Mouse (Mus musculus) lung, embryonic 14.5 days (tissue): ENCODE measurements around the gene Boc. TPM values are rescaled to one million over a fixed set of nuclear protein-coding genes. Genes with fewer than 3 reads are reported as not detected.

Experiments
- ATAC-seq: fragments of 200-750 bp; cut with Nextera tagmentation; 2 replicates; pipeline ENCODE4 v1.8.0; 2017; ENCODE audit warnings: mild to moderate bottlenecking, moderate TSS enrichment, moderate library complexity; ENCODE audit not compliant: insufficient read depth
- DNase-seq: peaks from one replicate; pipeline ENCODE4 v3.0.0-alpha.2; 2015
- H3K27ac ChIP-seq: fragments of 300-500 bp; sonication (generic); 2 replicates; pipeline ENCODE4 v1.5.1; 2014; ENCODE audit warnings: low read depth, mild to moderate bottlenecking, moderate library complexity
- H3K27me3 ChIP-seq: fragments of 300-500 bp; sonication (generic); 2 replicates; pipeline ENCODE4 v1.6.1; 2014; ENCODE audit warnings: low read length, control low read depth; ENCODE audit not compliant: insufficient read depth
- H3K36me3 ChIP-seq: fragments of 300-500 bp; sonication (generic); 2 replicates; pipeline ENCODE4 v1.6.1; 2014; ENCODE audit warnings: control low read depth; ENCODE audit not compliant: insufficient read depth
- H3K4me1 ChIP-seq: fragments of 300-500 bp; sonication (generic); 2 replicates; pipeline ENCODE4 v1.6.1; 2014; ENCODE audit warnings: antibody characterized with exemption, control low read depth; ENCODE audit not compliant: insufficient read depth
- H3K4me2 ChIP-seq: fragments of 300-500 bp; sonication (generic); 2 replicates; pipeline ENCODE4 v1.6.1; 2014; ENCODE audit warnings: mild to moderate bottlenecking
- H3K4me3 ChIP-seq: fragments of 300-500 bp; sonication (generic); 2 replicates; pipeline ENCODE4 v1.5.1; 2014; ENCODE audit warnings: low read depth, low read length
- H3K9ac ChIP-seq: fragments of 300-500 bp; sonication (generic); 2 replicates; pipeline ENCODE4 v1.6.1; 2014
- H3K9me3 ChIP-seq: fragments of 300-500 bp; sonication (generic); 2 replicates; pipeline ENCODE4 v1.6.1; 2016; ENCODE audit warnings: low read depth, low read length, control low read depth
- CTCF ChIP-seq: IDR thresholded peaks from 2 replicates; pipeline ENCODE4 v1.5.1; 2016; ENCODE audit warnings: antibody characterized with exemption, low read depth
- WGBS: fragments of 180-500 bp; shearing (Covaris S2); extraction: QIAGEN DNeasy Blood & Tissue Kit; methylation state at CpG from one replicate; pipeline ENCODE4 v1.1.7; 2014; 5-methylcytosine and 5-hydroxymethylcytosine counted together
- polyA plus RNA-seq: library from polyadenylated mRNA; unstranded; fragments of >200 nt; fragmentation: Nextera tagmentation; extraction: Ambion mirVana; gene quantifications from 2 replicates; pipeline ENCODE4 v1.2.1, GENCODE M21; 2014

Gene Boc
- polyA plus RNA-seq, 1 experiment from 2014 or later, result 38.8 TPM

DNA sequence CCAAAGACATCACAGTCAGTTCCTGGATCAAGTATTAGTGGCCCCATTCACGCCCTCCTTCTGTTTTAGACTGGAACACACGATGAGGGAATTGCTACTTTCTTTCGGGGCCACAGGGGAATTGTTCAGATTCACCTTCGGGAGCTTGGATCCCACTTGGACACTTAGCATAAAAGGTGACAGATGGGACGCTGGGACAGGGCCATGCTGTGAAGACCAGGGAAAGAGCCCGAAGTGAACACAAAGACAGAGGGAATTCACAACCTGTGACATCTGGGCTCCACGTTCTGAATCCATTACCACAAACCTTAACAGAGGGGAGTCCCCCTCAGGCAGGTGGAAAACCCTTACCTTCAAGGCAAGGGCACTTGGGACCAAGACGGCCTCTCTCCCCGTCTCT, 28.5 kb downstream of the Boc start:
- Histone ChIP-seq H3K27ac (peak overlapping the region; percentile 30; the same call in 1 of the 2 replicates), H3K4me2 (peak overlapping the region; percentile 50), H3K27me3 (no peaks in the 10 kb centered on the region), H3K9ac (no peak overlapping the region), H3K4me3 (no peak overlapping the region), H3K9me3 (no peaks in the 10 kb centered on the region), H3K4me1 (peaks cover 43% of the 10 kb centered on the region), H3K36me3 (peaks cover 4% of the 10 kb centered on the region; the same call in 1 of the 2 replicates)
- TF ChIP-seq CTCF, result no peak
- WGBS, result 26% methylated on average over 9 of the region's 9 CpGs
- DNase-seq, result no peak
- ATAC-seq, result no peak

GRCm38 (mm10) chr16:44529691-44530090, 29.0 kb downstream of the Boc start:
- no peak for DNase-seq
- no peak overlapping the region for H3K4me3 ChIP-seq
- H3K4me2 ChIP-seq, result no peak overlapping the region
- WGBS, result 51% methylated on average over 8 of the region's 8 CpGs
- no peak overlapping the region for H3K9ac ChIP-seq
- peaks cover 43% of the 10 kb centered on the region for H3K4me1 ChIP-seq
- no peak overlapping the region for H3K27ac ChIP-seq
- no peaks in the 10 kb centered on the region for H3K27me3 ChIP-seq
- TF ChIP-seq CTCF, result no peak
- no peaks in the 10 kb centered on the region for H3K9me3 ChIP-seq
- no peak for ATAC-seq
- peaks cover 4% of the 10 kb centered on the region; the same call in 1 of the 2 replicates for H3K36me3 ChIP-seq

DNA sequence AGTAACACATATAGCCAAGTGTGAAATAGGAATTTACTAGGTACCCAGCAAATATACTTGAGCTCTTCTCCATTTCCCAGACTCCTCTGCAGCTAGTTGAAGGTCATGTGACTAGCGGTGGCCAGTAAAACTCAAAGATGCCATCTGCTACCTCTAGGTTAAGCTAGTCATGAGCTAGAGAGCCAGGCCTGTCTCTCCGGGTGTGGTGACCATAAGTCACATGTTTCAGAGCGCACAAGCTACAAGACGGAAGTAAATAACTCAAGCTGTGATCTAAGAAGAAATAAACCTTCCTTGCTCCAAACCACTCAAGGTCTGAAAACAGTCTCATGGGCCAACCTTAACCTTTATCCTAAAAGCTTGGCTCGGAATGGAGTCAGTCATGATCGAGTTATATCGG, 29.7 kb downstream of the Boc start:
- Histone ChIP-seq H3K27me3 (no peaks in the 10 kb centered on the region), H3K27ac (no peak overlapping the region), H3K9me3 (no peaks in the 10 kb centered on the region), H3K4me2 (no peak overlapping the region), H3K4me1 (peaks cover 38% of the 10 kb centered on the region), H3K9ac (no peak overlapping the region), H3K36me3 (peaks cover 4% of the 10 kb centered on the region; the same call in 1 of the 2 replicates), H3K4me3 (no peak overlapping the region)
- ATAC-seq, result no peak
- whole genome bisulfite sequencing, result 92% methylated on average over 7 of the region's 7 CpGs
- TF ChIP-seq CTCF, result no peak
- DNase-seq, result no peak

DNA sequence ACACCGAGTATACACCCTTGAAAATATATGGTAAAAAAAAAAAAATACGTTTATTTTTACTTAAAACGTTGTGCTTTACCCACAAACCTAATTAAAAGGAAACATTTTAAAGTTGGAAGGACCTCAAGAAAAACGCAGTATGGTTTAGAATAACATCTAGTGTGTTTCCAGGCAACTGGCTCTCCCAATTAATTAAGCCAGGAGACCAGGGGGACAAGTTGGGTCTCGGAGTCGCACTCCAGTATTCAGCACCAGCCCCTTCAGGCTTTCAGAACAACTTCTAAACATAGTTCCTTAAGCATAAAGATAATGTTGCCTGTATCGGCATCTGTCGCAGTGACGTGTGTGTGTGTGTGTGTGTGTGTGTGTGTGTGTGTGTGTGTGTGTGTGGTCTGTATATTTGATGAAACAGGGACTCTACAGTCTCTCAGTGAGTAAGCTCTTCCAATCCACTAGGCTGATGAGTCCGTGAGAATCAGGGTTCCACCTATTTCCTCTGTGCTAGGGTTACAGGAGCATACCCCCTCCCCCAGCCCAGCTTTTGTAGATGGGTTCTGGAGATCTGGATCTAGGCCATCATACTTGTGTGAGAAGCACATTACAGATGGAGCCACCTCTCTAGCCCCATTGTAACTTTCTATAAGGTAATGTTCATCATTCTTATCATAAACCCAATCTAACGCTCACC, 31.3 kb downstream of the Boc start:
- no peak overlapping the region for H3K4me3 ChIP-seq
- DNase-seq (peak; percentile 51), ATAC-seq (no peak)
- no peak overlapping the region; the same call in 1 of the 2 replicates for H3K4me2 ChIP-seq
- peaks cover 24% of the 10 kb centered on the region; the same call in 1 of the 2 replicates for H3K4me1 ChIP-seq
- peaks cover 3% of the 10 kb centered on the region; the same call in 1 of the 2 replicates for H3K36me3 ChIP-seq
- H3K27ac ChIP-seq, result peak overlapping the region; percentile 46; the same call in 1 of the 2 replicates
- H3K9me3 ChIP-seq, result no peaks in the 10 kb centered on the region
- no peaks in the 10 kb centered on the region for H3K27me3 ChIP-seq
- no peak for TF ChIP-seq CTCF
- WGBS, result 44% methylated on average over 11 of the region's 11 CpGs
- no peak overlapping the region for H3K9ac ChIP-seq

DNA sequence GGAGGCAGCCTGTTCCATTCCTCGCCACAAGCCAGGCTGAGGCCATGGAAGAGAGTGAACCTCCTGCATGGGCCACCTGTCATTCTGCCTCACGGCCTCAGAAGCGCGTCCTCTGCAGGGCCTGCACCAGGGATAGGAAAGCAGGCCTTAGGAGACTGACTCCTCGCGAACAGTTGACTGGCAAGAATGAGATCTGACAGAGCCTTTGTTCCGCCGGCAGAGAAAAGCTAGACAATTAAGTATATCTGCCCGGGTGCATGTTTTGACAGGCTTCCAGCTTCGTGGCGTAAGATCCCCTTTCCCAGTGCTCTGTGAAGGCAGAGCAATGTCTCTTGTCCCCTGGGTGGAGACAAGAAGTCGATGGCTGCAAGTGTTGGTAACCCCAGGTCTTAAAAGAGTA, 32.0 kb downstream of the Boc start:
- peak; percentile 68 for DNase-seq
- 23% methylated on average over 12 of the region's 12 CpGs for WGBS
- no peaks in the 10 kb centered on the region for H3K9me3 ChIP-seq
- H3K9ac ChIP-seq, result peak overlapping the region; percentile 16; the same call in 1 of the 2 replicates
- no peak for ATAC-seq
- TF ChIP-seq CTCF, result no peak
- H3K4me3 ChIP-seq, result no peak overlapping the region
- H3K36me3 ChIP-seq, result 0 out of 2 replicates have a peak, but pooled peaks cover under 1% of the 10 kb centered on the region
- peaks cover 23% of the 10 kb centered on the region; the same call in 1 of the 2 replicates for H3K4me1 ChIP-seq
- H3K27ac ChIP-seq, result peak overlapping the region; percentile 63; the same call in 1 of the 2 replicates
- H3K4me2 ChIP-seq, result no peak overlapping the region
- no peaks in the 10 kb centered on the region for H3K27me3 ChIP-seq

DNA sequence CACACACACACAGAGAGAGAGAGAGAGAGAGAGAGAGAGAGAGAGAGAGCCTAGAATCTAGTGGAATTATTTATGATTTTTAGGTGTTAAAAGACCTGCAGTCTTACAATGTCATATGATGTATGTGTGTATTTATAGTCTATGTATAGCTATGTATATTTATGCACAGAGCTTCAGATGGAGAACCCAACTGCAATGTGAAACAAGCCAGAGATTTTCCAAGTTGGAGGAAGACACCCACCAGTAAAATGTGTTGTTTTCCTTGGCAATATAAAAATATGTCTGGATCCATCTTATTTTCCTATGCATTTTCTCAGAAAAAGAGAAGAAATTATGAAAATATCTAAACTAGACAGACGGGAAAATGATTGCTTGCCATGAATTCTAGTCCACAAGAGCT, 32.7 kb downstream of the Boc start:
- ATAC-seq (no peak), DNase-seq (no peak)
- peaks cover 21% of the 10 kb centered on the region; the same call in 1 of the 2 replicates for H3K4me1 ChIP-seq
- H3K36me3 ChIP-seq, result peaks cover 7% of the 10 kb centered on the region
- H3K4me3 ChIP-seq, result no peak overlapping the region
- no peak overlapping the region for H3K27ac ChIP-seq
- H3K9ac ChIP-seq, result no peak overlapping the region
- no peaks in the 10 kb centered on the region for H3K27me3 ChIP-seq
- no peak for TF ChIP-seq CTCF
- H3K9me3 ChIP-seq, result no peaks in the 10 kb centered on the region
- H3K4me2 ChIP-seq, result no peak overlapping the region
- WGBS, result 78% methylated on average over 1 of the region's 1 CpGs

DNA sequence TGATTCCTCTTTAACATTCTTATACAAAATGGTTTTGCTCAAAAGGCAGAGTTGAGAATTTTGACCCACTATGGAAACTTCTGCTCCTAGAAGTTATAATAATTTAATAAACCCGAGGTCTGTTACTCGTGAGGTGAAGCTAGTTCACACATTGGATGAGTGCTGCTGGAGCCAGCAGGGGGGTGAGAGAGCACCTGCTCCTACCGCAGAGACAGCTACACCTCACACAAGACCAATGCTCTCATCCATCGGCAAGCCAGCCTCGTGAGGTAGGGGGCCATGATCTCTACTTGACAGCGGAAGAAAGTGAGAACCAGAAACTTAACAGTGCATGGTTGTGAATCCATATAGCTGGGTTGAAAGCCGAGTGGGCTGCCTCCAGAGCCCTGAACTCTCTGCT, 35.1 kb downstream of the Boc start:
- H3K27me3 ChIP-seq, result no peaks in the 10 kb centered on the region
- H3K9me3 ChIP-seq, result no peaks in the 10 kb centered on the region
- no peak for TF ChIP-seq CTCF
- DNase-seq (no peak), ATAC-seq (no peak)
- 0 out of 2 replicates have a peak, but pooled peaks cover 7% of the 10 kb centered on the region for H3K4me1 ChIP-seq
- H3K36me3 ChIP-seq, result peaks cover 30% of the 10 kb centered on the region
- no peak overlapping the region for H3K4me3 ChIP-seq
- no peak overlapping the region for H3K4me2 ChIP-seq
- H3K9ac ChIP-seq, result no peak overlapping the region
- no peak overlapping the region for H3K27ac ChIP-seq
- 77% methylated on average over 7 of the region's 7 CpGs for whole genome bisulfite sequencing
